Mouse (Mus musculus): ENCODE data around the gene Zic4. TPM values are rescaled to one million over a fixed set of nuclear protein-coding genes. Genes with fewer than 3 reads are reported as not detected.

Gene Zic4
- polyA plus RNA-seq, 1 experiment: 1.3 TPM

DNA sequence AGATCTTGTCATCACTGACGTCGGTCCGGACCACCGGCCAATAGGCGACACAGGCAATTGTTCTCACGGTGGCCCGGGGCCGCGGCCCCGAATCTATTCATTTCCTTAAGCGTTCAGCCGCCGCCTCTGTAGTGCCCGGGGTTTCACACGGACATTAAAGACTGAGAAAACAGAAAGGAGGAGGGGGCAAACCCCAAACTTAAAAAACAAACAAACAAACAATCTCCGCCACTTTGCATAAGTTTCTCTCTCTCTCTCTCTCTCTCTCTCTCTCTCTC is 15.6 kb downstream of the Zic4 start:
- no peak for TF ChIP-seq E2F4 (IDR thresholded peaks at IDR 0.05; ENCODE audit: insufficient read depth)
- no peak for TF ChIP-seq TCF3 (IDR thresholded peaks at IDR 0.05; ENCODE audit: insufficient read length, low read depth)
- TF ChIP-seq MAX (IDR thresholded peaks at IDR 0.05; ENCODE audit: low read depth): no peak
- TF ChIP-seq USF1 (IDR thresholded peaks at IDR 0.05; ENCODE audit: low read depth): no peak
- no peak for TF ChIP-seq MYOD1 (IDR thresholded peaks at IDR 0.05; ENCODE audit: control insufficient read depth in 1 of 3, insufficient read length in 2 of 3, low read depth in 2 of 3)
- TF ChIP-seq POLR2A (IDR thresholded peaks at IDR 0.05; ENCODE audit: insufficient read length, low read depth): no peak
- no peak for TF ChIP-seq REST (IDR thresholded peaks at IDR 0.05; ENCODE audit: insufficient read depth, insufficient read length)
- TF ChIP-seq TCF12 (IDR thresholded peaks at IDR 0.05; ENCODE audit: insufficient read depth, poor library complexity, severe bottlenecking): no peak
- TF ChIP-seq POLR2AphosphoS2 (IDR thresholded peaks at IDR 0.05; ENCODE audit: insufficient read length, low read depth): no peak
- TF ChIP-seq MYOG (IDR thresholded peaks at IDR 0.05; ENCODE audit: control insufficient read depth in 1 of 3, insufficient read depth in 1 of 3, insufficient read length in 2 of 3, low read depth in 2 of 3): no peak
- no peak for TF ChIP-seq CEBPB (IDR thresholded peaks at IDR 0.05; ENCODE audit: insufficient read depth, poor library complexity, severe bottlenecking)
- no peak for TF ChIP-seq SRF (IDR thresholded peaks at IDR 0.05; ENCODE audit: control insufficient read depth, insufficient read length, low read depth)
- H3K4me2 ChIP-seq (ENCODE audit: low read depth): no peak overlapping the region
- no peaks in the 10 kb centered on the region for H3K27me3 ChIP-seq (ENCODE audit: control insufficient read depth, insufficient read depth, insufficient read length)
- no peak overlapping the region for H3ac ChIP-seq (ENCODE audit: control insufficient read depth, insufficient read length)
- no peaks in the 10 kb centered on the region for H3K36me3 ChIP-seq (ENCODE audit: control insufficient read depth, insufficient read depth)
- no peaks in the 10 kb centered on the region for H3K79me2 ChIP-seq (ENCODE audit: control insufficient read depth, insufficient read depth)
- no peak overlapping the region for H3K4me3 ChIP-seq

DNA sequence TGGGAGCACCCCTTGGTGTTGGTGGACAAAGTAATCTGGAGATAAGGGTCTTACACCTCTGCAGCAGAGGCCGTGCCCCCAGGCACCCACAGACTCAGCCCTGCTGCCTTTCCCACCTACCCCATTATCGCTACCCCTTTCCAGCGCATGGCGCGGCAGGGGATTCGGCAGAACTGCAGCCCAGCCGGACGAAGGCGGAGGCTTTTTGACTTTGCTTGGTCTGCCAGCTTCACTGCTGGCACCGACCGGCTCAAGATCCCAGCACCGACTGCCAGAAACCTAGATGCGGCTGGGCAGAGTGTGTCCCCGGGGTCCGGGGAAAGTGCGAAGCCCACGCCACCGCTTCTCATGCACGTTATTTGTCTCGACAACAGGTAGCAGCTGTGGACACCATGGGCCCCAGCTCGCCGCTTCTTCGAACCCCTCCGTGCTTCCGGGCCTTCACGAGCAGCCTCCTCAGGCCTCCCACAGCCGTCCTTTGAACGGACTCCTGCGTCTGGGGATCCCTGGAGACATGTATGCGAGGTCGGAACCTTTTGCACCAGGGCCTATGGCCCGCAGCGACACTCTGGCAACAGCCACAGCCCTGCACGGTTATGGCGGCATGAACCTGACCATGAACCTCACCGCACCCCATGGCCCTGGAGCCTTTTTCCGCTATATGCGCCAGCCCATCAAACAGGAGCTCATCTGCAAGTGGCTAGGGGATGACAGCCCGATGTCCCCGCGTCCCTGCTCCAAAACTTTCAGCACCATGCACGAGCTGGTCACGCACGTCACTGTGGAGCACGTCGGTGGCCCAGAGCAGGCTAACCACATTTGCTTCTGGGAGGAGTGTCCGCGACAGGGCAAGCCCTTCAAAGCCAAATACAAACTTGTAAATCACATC is 16.4 kb downstream of the Zic4 start:
- no peak overlapping the region for H3K4me3 ChIP-seq
- no peak for TF ChIP-seq REST (IDR thresholded peaks at IDR 0.05; ENCODE audit: insufficient read depth, insufficient read length)
- TF ChIP-seq TCF3 (IDR thresholded peaks at IDR 0.05; ENCODE audit: insufficient read length, low read depth): no peak
- no peak for TF ChIP-seq MYOD1 (IDR thresholded peaks at IDR 0.05; ENCODE audit: control insufficient read depth in 1 of 3, insufficient read length in 2 of 3, low read depth in 2 of 3)
- no peak for TF ChIP-seq POLR2A (IDR thresholded peaks at IDR 0.05; ENCODE audit: insufficient read length, low read depth)
- no peaks in the 10 kb centered on the region for H3K79me2 ChIP-seq (ENCODE audit: control insufficient read depth, insufficient read depth)
- H3ac ChIP-seq (ENCODE audit: control insufficient read depth, insufficient read length): no peak overlapping the region
- H3K4me2 ChIP-seq (ENCODE audit: low read depth): no peak overlapping the region
- H3K36me3 ChIP-seq (ENCODE audit: control insufficient read depth, insufficient read depth): no peaks in the 10 kb centered on the region
- H3K27me3 ChIP-seq (ENCODE audit: control insufficient read depth, insufficient read depth, insufficient read length): no peaks in the 10 kb centered on the region

DNA sequence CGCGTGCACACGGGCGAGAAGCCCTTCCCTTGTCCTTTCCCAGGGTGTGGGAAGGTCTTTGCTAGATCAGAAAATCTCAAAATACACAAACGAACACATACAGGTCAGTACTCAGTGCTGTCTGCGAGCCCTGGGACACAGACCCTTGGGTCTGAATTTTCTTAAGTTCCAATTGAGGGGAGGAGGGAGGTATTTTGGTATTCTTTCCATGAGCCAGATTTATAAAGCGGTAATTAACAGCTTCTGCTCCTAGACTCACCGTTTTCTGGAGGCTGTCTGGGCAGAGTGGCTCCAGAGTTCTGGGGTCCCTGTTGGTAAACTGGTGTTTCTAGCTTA is 17.1 kb downstream of the Zic4 start:
- H3ac ChIP-seq (ENCODE audit: control insufficient read depth, insufficient read length): no peak overlapping the region

DNA sequence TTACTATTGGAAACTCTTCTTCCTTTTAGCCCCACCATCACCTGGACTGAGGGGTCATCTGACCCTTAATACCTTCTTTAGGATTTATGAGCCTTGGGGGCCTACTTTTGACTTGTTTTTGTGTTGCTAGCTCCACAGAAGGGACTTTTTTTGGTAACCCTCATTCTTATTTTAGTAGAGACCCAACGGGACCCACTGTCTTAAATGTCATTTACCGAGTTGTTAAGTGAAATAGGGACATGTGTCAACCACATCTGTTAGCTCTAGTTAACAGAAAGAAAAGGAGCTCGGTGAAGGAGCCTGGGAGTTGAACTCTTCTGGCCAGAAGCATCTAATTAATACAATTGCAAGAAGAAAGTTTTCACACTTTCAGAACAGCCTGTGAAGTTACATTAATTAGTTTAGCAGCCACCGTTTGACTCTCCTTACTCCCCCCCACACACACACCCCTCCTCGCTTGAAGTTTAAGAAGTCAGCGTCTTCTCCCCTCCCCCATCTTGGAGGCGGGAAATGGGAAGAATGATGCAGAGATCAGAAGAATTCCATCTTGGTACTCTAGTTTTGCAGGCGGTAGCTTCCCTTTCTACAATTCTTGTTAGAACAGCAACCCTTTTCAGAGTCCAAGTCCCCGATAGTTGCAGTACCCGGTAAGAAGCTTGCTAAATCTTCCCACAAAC is 17.7 kb downstream of the Zic4 start:
- no peak overlapping the region for H3K4me3 ChIP-seq
- no peak for TF ChIP-seq USF1 (IDR thresholded peaks at IDR 0.05; ENCODE audit: low read depth)
- no peak for TF ChIP-seq POLR2A (IDR thresholded peaks at IDR 0.05; ENCODE audit: insufficient read length, low read depth)
- no peak for TF ChIP-seq TCF3 (IDR thresholded peaks at IDR 0.05; ENCODE audit: insufficient read length, low read depth)
- TF ChIP-seq MYOD1 (IDR thresholded peaks at IDR 0.05; ENCODE audit: control insufficient read depth in 1 of 3, insufficient read length in 2 of 3, low read depth in 2 of 3): no peak
- TF ChIP-seq POLR2AphosphoS2 (IDR thresholded peaks at IDR 0.05; ENCODE audit: insufficient read length, low read depth): no peak
- no peak for TF ChIP-seq TCF12 (IDR thresholded peaks at IDR 0.05; ENCODE audit: insufficient read depth, poor library complexity, severe bottlenecking)
- TF ChIP-seq CEBPB (IDR thresholded peaks at IDR 0.05; ENCODE audit: insufficient read depth, poor library complexity, severe bottlenecking): no peak

More for the DNA sequence above, 17.1 kb downstream of the Zic4 start:
- H3K36me3 ChIP-seq (ENCODE audit: control insufficient read depth, insufficient read depth): no peaks in the 10 kb centered on the region
- H3K27me3 ChIP-seq (ENCODE audit: control insufficient read depth, insufficient read depth, insufficient read length): no peaks in the 10 kb centered on the region
- no peak overlapping the region for H3K4me3 ChIP-seq
- no peak for TF ChIP-seq MYOG (IDR thresholded peaks at IDR 0.05; ENCODE audit: control insufficient read depth in 1 of 3, insufficient read depth in 1 of 3, insufficient read length in 2 of 3, low read depth in 2 of 3)
- TF ChIP-seq POLR2A (IDR thresholded peaks at IDR 0.05; ENCODE audit: insufficient read length, low read depth): no peak
- no peak for TF ChIP-seq USF1 (IDR thresholded peaks at IDR 0.05; ENCODE audit: low read depth)
- TF ChIP-seq E2F4 (IDR thresholded peaks at IDR 0.05; ENCODE audit: insufficient read depth): no peak
- no peaks in the 10 kb centered on the region for H3K79me2 ChIP-seq (ENCODE audit: control insufficient read depth, insufficient read depth)
- H3K4me2 ChIP-seq (ENCODE audit: low read depth): no peak overlapping the region

DNA sequence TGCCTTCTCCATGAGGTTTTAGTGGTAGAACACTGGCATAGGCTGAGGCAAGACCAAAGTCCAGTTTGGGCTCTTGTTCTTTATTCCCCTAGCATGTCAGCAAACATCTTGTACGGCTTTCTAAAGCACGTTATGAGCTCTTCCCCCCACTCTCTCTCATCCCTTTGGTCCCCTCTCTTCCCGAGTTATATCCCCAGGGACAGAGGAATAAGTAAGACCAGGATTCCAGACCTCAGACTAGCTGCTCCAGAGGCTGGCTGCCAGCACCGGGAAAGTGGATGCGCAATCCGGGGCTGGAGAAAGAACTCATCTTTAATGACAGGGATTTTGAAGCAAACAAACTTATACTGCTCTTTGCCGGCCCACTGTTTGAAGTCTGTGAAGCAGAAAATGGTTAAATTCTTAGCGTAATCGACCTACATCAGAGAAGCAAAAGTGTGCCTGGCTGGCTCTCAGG is 18.3 kb downstream of the Zic4 start:
- no peaks in the 10 kb centered on the region for H3K36me3 ChIP-seq (ENCODE audit: control insufficient read depth, insufficient read depth)
- H3K79me2 ChIP-seq (ENCODE audit: control insufficient read depth, insufficient read depth): no peaks in the 10 kb centered on the region
- TF ChIP-seq REST (IDR thresholded peaks at IDR 0.05; ENCODE audit: insufficient read depth, insufficient read length): no peak
- no peak for TF ChIP-seq CEBPB (IDR thresholded peaks at IDR 0.05; ENCODE audit: insufficient read depth, poor library complexity, severe bottlenecking)
- no peak for TF ChIP-seq MYOD1 (IDR thresholded peaks at IDR 0.05; ENCODE audit: control insufficient read depth in 1 of 3, insufficient read length in 2 of 3, low read depth in 2 of 3)
- no peak for TF ChIP-seq TCF12 (IDR thresholded peaks at IDR 0.05; ENCODE audit: insufficient read depth, poor library complexity, severe bottlenecking)
- TF ChIP-seq MAX (IDR thresholded peaks at IDR 0.05; ENCODE audit: low read depth): no peak
- TF ChIP-seq SRF (IDR thresholded peaks at IDR 0.05; ENCODE audit: control insufficient read depth, insufficient read length, low read depth): no peak
- no peak for TF ChIP-seq TCF3 (IDR thresholded peaks at IDR 0.05; ENCODE audit: insufficient read length, low read depth)
- TF ChIP-seq E2F4 (IDR thresholded peaks at IDR 0.05; ENCODE audit: insufficient read depth): no peak
- no peak for TF ChIP-seq USF1 (IDR thresholded peaks at IDR 0.05; ENCODE audit: low read depth)
- no peak for TF ChIP-seq POLR2A (IDR thresholded peaks at IDR 0.05; ENCODE audit: insufficient read length, low read depth)
- no peak for TF ChIP-seq MYOG (IDR thresholded peaks at IDR 0.05; ENCODE audit: control insufficient read depth in 1 of 3, insufficient read depth in 1 of 3, insufficient read length in 2 of 3, low read depth in 2 of 3)
- no peak for TF ChIP-seq POLR2AphosphoS2 (IDR thresholded peaks at IDR 0.05; ENCODE audit: insufficient read length, low read depth)
- no peaks in the 10 kb centered on the region for H3K27me3 ChIP-seq (ENCODE audit: control insufficient read depth, insufficient read depth, insufficient read length)
- H3K4me3 ChIP-seq: no peak overlapping the region
- H3ac ChIP-seq (ENCODE audit: control insufficient read depth, insufficient read length): no peak overlapping the region
- no peak overlapping the region for H3K4me2 ChIP-seq (ENCODE audit: low read depth)

More for the DNA sequence above, 17.7 kb downstream of the Zic4 start:
- no peaks in the 10 kb centered on the region for H3K36me3 ChIP-seq (ENCODE audit: control insufficient read depth, insufficient read depth)
- H3ac ChIP-seq (ENCODE audit: control insufficient read depth, insufficient read length): no peak overlapping the region
- H3K27me3 ChIP-seq (ENCODE audit: control insufficient read depth, insufficient read depth, insufficient read length): no peaks in the 10 kb centered on the region
- no peaks in the 10 kb centered on the region for H3K79me2 ChIP-seq (ENCODE audit: control insufficient read depth, insufficient read depth)
- no peak overlapping the region for H3K4me2 ChIP-seq (ENCODE audit: low read depth)

Data from myocyte (in vitro differentiated cells).